Mouse (Mus musculus) kidney, adult 9 months (tissue): ENCODE data around the gene Rsl1d1.
"Not testable (repeated sequence)": the region's sequence is repeated elsewhere in the genome, so short reads cannot be mapped to it uniquely, and the experiment has no call there.

Experiments used
- DNase-seq: peaks from one replicate; pipeline ENCODE4 v3.0.0; 2022

Rsl1d1 gene

GRCm38 (mm10) chr16:11157721-11158120 lies 45.4 kb downstream of the Rsl1d1 start:
- DNase-seq, result not testable (repeated sequence)

GRCm38 (mm10) chr16:11154500-11154899 lies 48.6 kb downstream of the Rsl1d1 start:
- DNase-seq, result no peak

GRCm38 (mm10) chr16:11143706-11144483 lies 59.2 kb downstream of the Rsl1d1 start:
- peak; percentile 100 for DNase-seq
